Mouse (Mus musculus) MEL (cell line): ENCODE measurements around the gene Adra1d. TPM values are rescaled to one million over a fixed set of nuclear protein-coding genes. Genes with fewer than 3 reads are reported as not detected.

ENCODE experiments used
- DNase-seq: peaks from one replicate; pipeline ENCODE4 v3.0.0; 2011; ENCODE audit warnings: low read depth, low spot score
- H3K27ac ChIP-seq: 2 replicates; pipeline ENCODE4 v1.5.1; 2012; ENCODE audit warnings: low read depth, mild to moderate bottlenecking, control low read depth, low read length, moderate library complexity; ENCODE audit not compliant: control insufficient read depth
- H3K27me3 ChIP-seq, 2 experiments: fragments of 150-350 bp in 1 of 2; sonication (generic) in 1 of 2; 2 replicates each; pipeline ENCODE4 v1.6.1; 2012; ENCODE audit warnings: low read length in 2 of 2, mild to moderate bottlenecking in 2 of 2, improper control_type of control experiment in 1 of 2, moderate library complexity in 1 of 2; ENCODE audit not compliant: insufficient read depth in 2 of 2, control insufficient read depth in 1 of 2
- H3K36me3 ChIP-seq, 2 experiments: 2 replicates each; pipeline ENCODE4 v1.6.1; 2012 to 2014; ENCODE audit warnings: low read length in 2 of 2, improper control_type of control experiment in 1 of 2, inconsistent platforms in 1 of 2, mild to moderate bottlenecking in 1 of 2; ENCODE audit not compliant: insufficient read depth in 2 of 2, control insufficient read depth in 1 of 2
- H3K4me1 ChIP-seq, 2 experiments: fragments of 150-350 bp in 1 of 2; sonication (generic) in 1 of 2; 2 replicates each; pipeline ENCODE4 v1.6.1; 2012; ENCODE audit warnings: low read length in 2 of 2, improper control_type of control experiment in 1 of 2, mild to moderate bottlenecking in 1 of 2; ENCODE audit not compliant: insufficient read depth in 2 of 2, control insufficient read depth in 1 of 2
- H3K4me3 ChIP-seq, 2 experiments: fragments of 150-350 bp in 1 of 2; sonication (generic) in 1 of 2; 2 replicates each; pipeline ENCODE4 v1.5.1; 2012; ENCODE audit warnings: low read depth in 2 of 2, low read length in 2 of 2, mild to moderate bottlenecking in 2 of 2, moderate library complexity in 2 of 2, control low read depth in 1 of 2, improper control_type of control experiment in 1 of 2; ENCODE audit not compliant: control insufficient read depth in 1 of 2, insufficient read depth in 1 of 2
- H3K79me2 ChIP-seq: 2 replicates; pipeline ENCODE4 v1.6.1; 2012; ENCODE audit warnings: mild to moderate bottlenecking, low read length, moderate library complexity; ENCODE audit not compliant: control insufficient read depth, poor library complexity, insufficient read depth
- H3K9ac ChIP-seq: 2 replicates; pipeline ENCODE4 v1.6.1; 2012; ENCODE audit warnings: low read depth, mild to moderate bottlenecking, control low read depth, low read length, moderate library complexity; ENCODE audit not compliant: control insufficient read depth, poor library complexity, severe bottlenecking
- H3K9me3 ChIP-seq: fragments of 150-350 bp; sonication (generic); replicated peaks from 2 replicates; pipeline ENCODE4 v1.6.1; 2012; ENCODE audit warnings: mild to moderate bottlenecking, low read length, improper control_type of control experiment, moderate library complexity; ENCODE audit not compliant: insufficient read depth
- BHLHE40 ChIP-seq: IDR thresholded peaks from 2 replicates; pipeline ENCODE4 v1.6.1; 2012; ENCODE audit warnings: low read depth, mild to moderate bottlenecking, inconsistent platforms, low read length, improper control_type of control experiment, borderline replicate concordance
- CHD1 ChIP-seq: IDR thresholded peaks from 2 replicates; pipeline ENCODE4 v1.6.1; 2012; ENCODE audit warnings: low read depth, mild to moderate bottlenecking, inconsistent platforms, low read length, improper control_type of control experiment
- CHD2 ChIP-seq: IDR thresholded peaks from 2 replicates; pipeline ENCODE4 v1.6.1; 2011; ENCODE audit warnings: low read length, improper control_type of control experiment
- E2F4 ChIP-seq: IDR thresholded peaks from 2 replicates; pipeline ENCODE4 v1.6.1; 2011; ENCODE audit warnings: low read depth, low read length, improper control_type of control experiment, borderline replicate concordance
- EP300 ChIP-seq, 2 experiments: IDR thresholded peaks; 2 replicates each; pipeline ENCODE4 v1.6.1; 2011; ENCODE audit warnings: improper control_type of control experiment in 2 of 2, low read length in 2 of 2, low read depth in 1 of 2, mild to moderate bottlenecking in 1 of 2
- ETS1 ChIP-seq: IDR thresholded peaks from 2 replicates; pipeline ENCODE4 v1.6.1; 2012; ENCODE audit warnings: low read depth, mild to moderate bottlenecking, inconsistent platforms, low read length, improper control_type of control experiment, moderate library complexity
- GATA1 ChIP-seq: IDR thresholded peaks from 2 replicates; pipeline ENCODE4 v1.6.1; 2011; ENCODE audit warnings: low read depth, low read length, improper control_type of control experiment
- HCFC1 ChIP-seq: IDR thresholded peaks from 2 replicates; pipeline ENCODE4 v1.6.1; 2012; ENCODE audit warnings: low read depth, mild to moderate bottlenecking, inconsistent platforms, low read length, improper control_type of control experiment, moderate library complexity
- JUND ChIP-seq: IDR thresholded peaks from 2 replicates; pipeline ENCODE4 v1.6.1; 2011; ENCODE audit warnings: low read depth, mild to moderate bottlenecking, improper control_type of control experiment, low read length
- MAX ChIP-seq: IDR thresholded peaks from 2 replicates; pipeline ENCODE4 v1.6.1; 2011; ENCODE audit warnings: low read length, improper control_type of control experiment
- MEF2A ChIP-seq: IDR thresholded peaks from 2 replicates; pipeline ENCODE4 v1.6.1; 2014; ENCODE audit warnings: low read depth, mild to moderate bottlenecking, inconsistent platforms, low read length, improper control_type of control experiment; ENCODE audit not compliant: poor library complexity, insufficient replicate concordance, severe bottlenecking; ENCODE audit errors: extremely low read depth
- NELFE ChIP-seq: IDR thresholded peaks from 2 replicates; pipeline ENCODE4 v1.6.1; 2011; ENCODE audit warnings: low read depth, low read length, improper control_type of control experiment
- NRF1 ChIP-seq: IDR thresholded peaks from 2 replicates; pipeline ENCODE4 v1.6.1; 2014; ENCODE audit warnings: low read depth, mild to moderate bottlenecking, inconsistent platforms, low read length, improper control_type of control experiment, moderate library complexity; ENCODE audit not compliant: poor library complexity, insufficient read depth, severe bottlenecking
- POLR2AphosphoS2 ChIP-seq: IDR thresholded peaks from 2 replicates; pipeline ENCODE4 v1.6.1; 2011; ENCODE audit warnings: low read length, improper control_type of control experiment
- POLR2AphosphoS5 ChIP-seq: IDR thresholded peaks from 2 replicates; pipeline ENCODE4 v1.6.1; 2012; ENCODE audit warnings: low read depth, borderline replicate concordance, mild to moderate bottlenecking, inconsistent platforms, low read length, moderate library complexity, mixed read lengths
- RCOR1 ChIP-seq: IDR thresholded peaks from 2 replicates; pipeline ENCODE4 v1.6.1; 2012; ENCODE audit warnings: low read depth, mild to moderate bottlenecking, inconsistent platforms, low read length, improper control_type of control experiment
- SIN3A ChIP-seq: IDR thresholded peaks from 2 replicates; pipeline ENCODE4 v1.6.1; 2012; ENCODE audit warnings: low read length, improper control_type of control experiment, inconsistent platforms
- TCF12 ChIP-seq: IDR thresholded peaks from 2 replicates; pipeline ENCODE4 v1.6.1; 2014; ENCODE audit warnings: low read depth, mild to moderate bottlenecking, inconsistent platforms, low read length, improper control_type of control experiment, moderate library complexity
- USF1 ChIP-seq: IDR thresholded peaks from 2 replicates; pipeline ENCODE4 v1.6.1; 2014; ENCODE audit warnings: low read depth, mild to moderate bottlenecking, inconsistent platforms, low read length, improper control_type of control experiment, moderate library complexity
- USF2 ChIP-seq, 2 experiments: IDR thresholded peaks; 2 replicates each; pipeline ENCODE4 v1.6.1; 2011 to 2012; ENCODE audit warnings: improper control_type of control experiment in 2 of 2, low read length in 2 of 2, borderline replicate concordance in 1 of 2, inconsistent platforms in 1 of 2, low read depth in 1 of 2, mild to moderate bottlenecking in 1 of 2; ENCODE audit not compliant: insufficient read depth in 1 of 2
- ZC3H11A ChIP-seq: IDR thresholded peaks from 2 replicates; pipeline ENCODE4 v1.6.1; 2012; ENCODE audit warnings: low read depth, mild to moderate bottlenecking, inconsistent platforms, low read length, improper control_type of control experiment
- ZKSCAN1 ChIP-seq: IDR thresholded peaks from 2 replicates; pipeline ENCODE4 v1.6.1; 2012; ENCODE audit warnings: low read depth, mild to moderate bottlenecking, inconsistent platforms, low read length, improper control_type of control experiment, moderate library complexity
- ZMIZ1 ChIP-seq: IDR thresholded peaks from 2 replicates; pipeline ENCODE4 v1.6.1; 2012; ENCODE audit warnings: low read depth, mild to moderate bottlenecking, inconsistent platforms, low read length, improper control_type of control experiment, moderate library complexity
- ZNF384 ChIP-seq: IDR thresholded peaks from 2 replicates; pipeline ENCODE4 v1.6.1; 2012; ENCODE audit warnings: low read depth, mild to moderate bottlenecking, inconsistent platforms, low read length, improper control_type of control experiment
- polyA plus RNA-seq, 2 experiments: library from polyadenylated mRNA; stranded (reverse) in 1 of 2; unstranded in 1 of 2; fragments of >175 nt in 1 of 2; fragments of >200 nt in 1 of 2; gene quantifications; 2 replicates each; pipeline versions ENCODE4 v1.2.1 to v1.2.4; 2012; ENCODE audit warnings: low replicate concordance in 2 of 2, low read depth in 1 of 2; ENCODE audit not compliant: insufficient read length in 2 of 2, insufficient read depth in 1 of 2, missing spikeins in 1 of 2
- total RNA-seq: library from RNA; depleted of rRNA; stranded (reverse); fragments of 300-350 nt; gene quantifications from 2 replicates; pipeline ENCODE4 v1.2.3, GENCODE M21; 2012

The Adra1d gene
- total and polyA plus RNA-seq, 3 experiments: not detected

- TF ChIP-seq POLR2AphosphoS2 (no peak), ZC3H11A (no peak), RCOR1 (no peak), EP300 (IDR thresholded peaks at IDR 0.05; ENCODE audit: low read depth in 1 of 2, low read length in 2 of 2) (no peak), ZKSCAN1 (no peak), POLR2AphosphoS5 (no peak), USF1 (no peak), NELFE (no peak), MAX (no peak), ZMIZ1 (no peak), CHD2 (no peak), NRF1 (no peak), E2F4 (no peak), GATA1 (no peak), CHD1 (no peak), TCF12 (no peak), USF2 (IDR thresholded peaks at IDR 0.05; ENCODE audit: borderline replicate concordance in 1 of 2, insufficient read depth in 1 of 2, low read depth in 1 of 2, low read length in 2 of 2) (no peak)
- no peak for DNase-seq
- no peaks in the 10 kb centered on the region for H3K36me3 ChIP-seq
- H3K79me2 ChIP-seq: no peaks in the 10 kb centered on the region
- H3K9ac ChIP-seq: no peak overlapping the region
- no peak overlapping the region for H3K27ac ChIP-seq
- H3K4me3 ChIP-seq: no peak overlapping the region
- H3K9me3 ChIP-seq: no peaks in the 10 kb centered on the region
- H3K4me1 ChIP-seq: no peaks in the 10 kb centered on the region
- no peaks in the 10 kb centered on the region; a peak in 1 of 4 replicates for H3K27me3 ChIP-seq
These were observed 32.8 kb upstream of the Adra1d start for GRCm38 (mm10) chr2:131594871-131595270.

- H3K79me2 ChIP-seq: no peaks in the 10 kb centered on the region
- no peaks in the 10 kb centered on the region for H3K36me3 ChIP-seq
- H3K9me3 ChIP-seq: no peaks in the 10 kb centered on the region
- no peak overlapping the region for H3K27ac ChIP-seq
- H3K27me3 ChIP-seq: no peaks in the 10 kb centered on the region; a peak in 1 of 4 replicates
- no peak overlapping the region for H3K4me3 ChIP-seq
- no peak for DNase-seq
- TF ChIP-seq RCOR1 (no peak), ZKSCAN1 (no peak), ETS1 (no peak), CHD2 (no peak), BHLHE40 (no peak), ZNF384 (no peak), TCF12 (no peak), HCFC1 (no peak), NELFE (no peak), JUND (no peak), USF1 (no peak), MEF2A (no peak), ZC3H11A (no peak), SIN3A (no peak)
- no peaks in the 10 kb centered on the region for H3K4me1 ChIP-seq
- no peak overlapping the region for H3K9ac ChIP-seq
These were observed 25.4 kb upstream of the Adra1d start for GRCm38 (mm10) chr2:131587521-131587920.
